Mouse (Mus musculus): Measurements from ENCODE around the gene Tekt5.

Tekt5 gene

DNA sequence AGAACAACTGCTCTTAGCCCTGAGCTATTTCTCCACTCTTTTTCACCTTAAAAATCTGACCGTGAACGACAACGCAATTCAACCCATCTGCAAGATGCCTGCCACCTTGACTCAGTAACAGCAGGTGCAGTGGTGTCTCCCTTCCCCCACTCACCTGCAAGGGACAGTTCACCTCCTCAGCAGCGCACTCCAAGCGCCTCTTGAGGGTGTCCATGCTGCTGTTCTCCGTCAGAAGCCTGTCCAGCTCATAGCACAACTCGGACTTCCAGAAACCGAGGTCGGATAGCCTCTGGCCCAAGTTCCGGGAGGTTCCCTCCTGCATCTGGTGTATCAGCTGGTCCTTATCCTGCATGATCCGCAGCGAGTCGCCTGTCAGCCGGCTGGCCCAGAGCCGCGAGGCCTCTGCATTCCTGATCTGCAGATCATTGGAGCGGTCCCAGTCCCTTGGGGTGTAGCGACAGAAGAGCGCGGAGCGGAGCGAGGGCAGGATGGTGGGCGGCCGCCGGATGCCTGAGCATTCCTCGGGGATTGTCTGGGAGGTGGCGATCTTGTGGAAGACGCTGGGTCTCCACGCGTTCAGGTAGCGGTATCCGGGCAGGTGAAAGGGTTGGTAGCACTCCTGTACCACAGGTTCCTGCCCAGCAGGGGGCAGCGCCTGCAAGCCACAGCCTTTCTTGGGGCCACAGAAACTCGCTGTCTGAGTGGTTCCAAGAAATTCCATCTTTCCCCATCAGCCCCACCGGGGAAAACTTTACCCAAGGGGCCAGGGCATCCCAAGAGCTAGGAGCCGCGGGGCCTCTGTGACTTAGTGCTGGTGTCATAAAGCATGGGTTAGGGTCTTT lies at the start of gene Tekt5:
Tekt5 (minus strand) TSS at position 792 of the 842 bp plus-strand sequence.
- no peak for DNase-seq (ENCODE audit: extremely low read depth, low read depth, low spot score)

- DNase-seq (ENCODE audit: extremely low read depth, low read depth, low spot score) = no peak
Measured at GRCm38 (mm10) chr16:10443723-10444122, 48.4 kb upstream of the Tekt5 start.

- no peak for DNase-seq (ENCODE audit: extremely low read depth, low read depth, low spot score)
Measured at GRCm38 (mm10) chr16:10441761-10442160, 46.5 kb upstream of the Tekt5 start.

GRCm38 (mm10) chr16:10441328-10441727 lies 46.0 kb upstream of the Tekt5 start:
- no peak for DNase-seq (ENCODE audit: extremely low read depth, low read depth, low spot score)

- no peak for DNase-seq (ENCODE audit: extremely low read depth, low read depth, low spot score)
Measured at GRCm38 (mm10) chr16:10438055-10438454, 42.8 kb upstream of the Tekt5 start.

- no peak for DNase-seq (ENCODE audit: extremely low read depth, low read depth, low spot score)
Measured at GRCm38 (mm10) chr16:10436166-10436565, 40.9 kb upstream of the Tekt5 start.

DNA sequence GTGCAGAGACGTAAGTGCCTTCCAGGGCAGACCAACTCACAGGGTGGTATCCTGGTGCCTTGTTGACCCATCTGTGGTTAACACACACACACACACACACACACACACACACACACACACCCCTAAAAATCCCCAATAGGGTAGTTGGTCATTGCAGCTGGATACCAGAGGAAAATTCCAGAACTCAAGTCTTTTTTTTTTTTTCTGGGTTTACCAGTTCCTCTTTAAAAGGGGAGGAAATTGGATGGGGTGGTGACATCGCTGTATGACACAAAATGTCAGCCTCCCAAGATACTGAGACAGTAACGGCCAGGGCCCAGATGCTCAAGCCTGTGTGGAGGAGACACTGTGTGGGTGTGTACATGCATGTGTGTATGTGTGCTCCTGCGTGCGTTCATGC lies 38.1 kb upstream of the Tekt5 start:
- no peak for DNase-seq (ENCODE audit: extremely low read depth, low read depth, low spot score)

- DNase-seq (ENCODE audit: extremely low read depth, low read depth, low spot score) = no peak
Measured at GRCm38 (mm10) chr16:10432387-10432786, 37.1 kb upstream of the Tekt5 start.

DNA sequence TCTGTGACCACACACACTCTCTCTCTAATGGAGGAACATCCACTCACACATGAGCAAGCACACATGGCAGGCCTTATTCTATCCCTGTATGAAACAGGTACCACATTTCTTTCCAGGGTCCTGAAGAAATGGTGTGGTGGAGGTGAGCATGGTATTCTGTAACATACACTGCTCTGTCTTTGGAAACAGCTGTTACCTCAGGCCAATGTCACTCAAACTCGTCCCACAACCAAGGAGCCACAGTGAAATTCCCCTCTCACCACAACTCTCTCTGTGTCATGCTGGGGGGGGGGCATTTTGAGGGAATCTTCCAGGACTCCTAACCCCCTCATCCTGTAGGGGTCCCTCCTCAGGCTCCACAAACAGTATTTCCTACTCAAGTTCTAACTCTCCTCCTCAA lies 36.6 kb upstream of the Tekt5 start:
- no peak for DNase-seq (ENCODE audit: extremely low read depth, low read depth, low spot score)

- no peak for DNase-seq (ENCODE audit: extremely low read depth, low read depth, low spot score)
Measured at GRCm38 (mm10) chr16:10420447-10421054, 25.3 kb upstream of the Tekt5 start.

- DNase-seq (ENCODE audit: extremely low read depth, low read depth, low spot score) = no peak
Measured at GRCm38 (mm10) chr16:10417723-10418259, 22.5 kb upstream of the Tekt5 start.

GRCm38 (mm10) chr16:10416866-10417265 lies 21.6 kb upstream of the Tekt5 start:
- no peak for DNase-seq (ENCODE audit: extremely low read depth, low read depth, low spot score)

GRCm38 (mm10) chr16:10415976-10416375 lies 20.7 kb upstream of the Tekt5 start:
- no peak for DNase-seq (ENCODE audit: extremely low read depth, low read depth, low spot score)

GRCm38 (mm10) chr16:10411764-10412746 lies 16.8 kb upstream of the Tekt5 start, which contains the start of gene Nubp1:
Gene Nubp1 (plus strand): TSS chr16:10411948.
- DNase-seq (ENCODE audit: extremely low read depth, low read depth, low spot score) = no peak

DNA sequence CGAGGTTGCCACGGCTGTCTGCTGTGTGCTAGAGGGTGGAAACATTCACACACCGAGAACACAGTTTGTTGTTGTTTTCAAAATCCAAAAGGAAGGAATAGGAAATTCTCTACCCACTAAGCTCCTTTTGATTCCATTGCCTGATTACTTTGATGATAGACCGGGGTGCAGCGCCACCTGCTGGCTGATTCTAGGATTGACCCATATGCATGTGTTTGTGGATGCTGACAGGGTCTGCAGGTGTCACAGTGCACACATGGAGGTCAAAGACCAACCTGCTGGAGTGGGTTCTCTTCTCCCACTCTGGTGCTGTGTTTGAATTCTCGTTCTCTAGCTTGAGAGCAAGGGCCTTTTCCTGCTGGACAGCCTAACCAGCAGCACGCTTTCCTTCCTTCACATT lies 3.9 kb upstream of the Tekt5 start:
- no peak for DNase-seq (ENCODE audit: extremely low read depth, low read depth, low spot score)

GRCm38 (mm10) chr16:10398755-10399154 lies 3.5 kb upstream of the Tekt5 start:
- DNase-seq (ENCODE audit: extremely low read depth, low read depth, low spot score) = no peak

- no peak for DNase-seq (ENCODE audit: extremely low read depth, low read depth, low spot score)
Measured at GRCm38 (mm10) chr16:10392587-10392986, 2.7 kb downstream of the Tekt5 start.

- no peak for DNase-seq (ENCODE audit: extremely low read depth, low read depth, low spot score)
Measured at GRCm38 (mm10) chr16:10388634-10389365, 6.5 kb downstream of the Tekt5 start.

DNA sequence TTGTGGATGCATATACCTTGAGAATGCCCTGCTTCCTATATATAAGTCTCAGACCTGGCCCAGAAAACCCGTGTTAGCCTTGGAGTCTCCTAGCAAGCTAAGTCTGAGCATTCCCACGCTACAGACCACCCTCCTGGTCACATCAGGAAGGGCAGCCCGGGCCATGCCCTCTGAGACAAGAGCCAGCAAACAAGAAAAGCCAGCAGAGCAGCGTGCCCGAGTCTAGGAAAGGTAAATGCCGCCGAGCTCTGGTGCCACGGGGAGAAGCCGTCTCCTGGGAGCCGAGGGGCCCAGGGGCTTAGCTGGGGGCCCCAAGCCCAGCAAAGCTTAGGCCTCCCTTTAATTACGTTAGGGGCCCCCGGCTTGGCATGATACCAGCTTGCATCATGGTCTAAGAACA lies 10.0 kb downstream of the Tekt5 start:
- DNase-seq (ENCODE audit: extremely low read depth, low read depth, low spot score) = no peak

GRCm38 (mm10) chr16:10384544-10384943 lies 10.7 kb downstream of the Tekt5 start:
- DNase-seq (ENCODE audit: extremely low read depth, low read depth, low spot score) = no peak
